Mouse (Mus musculus) effector memory CD4-positive, alpha-beta T cell, adult 7 months (primary cell): ENCODE data around the gene Gm3012. TPM values are rescaled to one million over a fixed set of nuclear protein-coding genes. Genes with fewer than 3 reads are reported as not detected.

ENCODE experiments used
- polyA plus RNA-seq: library from polyadenylated mRNA; unstranded; fragments of 100-300 nt; shearing (Covaris generic); gene quantifications from one replicate; pipeline ENCODE4 v1.2.1, GENCODE M21; 2017

The Gm3012 gene
- not detected for polyA plus RNA-seq

GRCm38 (mm10) chr14:3634212-3634611 is at the start of gene Gm3012:
TSS of gene Gm3012 (plus strand) at chr14:3634512.

GRCm38 (mm10) chr14:3651730-3652129 is 17.4 kb downstream of the Gm3012 start, which contains the start of gene Gm3020:
TSS of gene Gm3020 (plus strand) at chr14:3652030.

GRCm38 (mm10) chr14:3688483-3688882 is 54.2 kb downstream of the Gm3012 start, which contains the start of gene Gm3043:
TSS of gene Gm3043 (plus strand) at chr14:3688783.

Other genes with a start within 250 kb of the Gm3012 start
- not detected for gene Gm10413, start 239.4 kb upstream of the Gm3012 start, polyA plus RNA-seq
- gene Gm10409, start 221.9 kb upstream of the Gm3012 start, polyA plus RNA-seq: not detected
- gene Gm3005, start 206.4 kb upstream of the Gm3012 start, polyA plus RNA-seq: not detected
- gene Gm10408, start 185.1 kb upstream of the Gm3012 start, polyA plus RNA-seq: not detected
- gene Gm3020, start 17.5 kb downstream of the Gm3012 start, polyA plus RNA-seq: not detected
- gene Gm3043, start 54.3 kb downstream of the Gm3012 start, polyA plus RNA-seq: not detected
- gene Gm3002, start 175.6 kb downstream of the Gm3012 start, polyA plus RNA-seq: not detected
- not detected for gene Gm3033, start 211.7 kb downstream of the Gm3012 start, polyA plus RNA-seq
- not detected for gene Gm2916, start 249.7 kb downstream of the Gm3012 start, polyA plus RNA-seq